Mouse (Mus musculus): ENCODE data around the gene Gm7534. TPM values are rescaled to one million over a fixed set of nuclear protein-coding genes. Genes with fewer than 3 reads are reported as not detected.
"Not testable (repeated sequence)": the region's sequence is repeated elsewhere in the genome, so short reads cannot be mapped to it uniquely, and the experiment has no call there.

Gm7534 gene
- total RNA-seq, 2 experiments from 2014 or later = not detected

DNA sequence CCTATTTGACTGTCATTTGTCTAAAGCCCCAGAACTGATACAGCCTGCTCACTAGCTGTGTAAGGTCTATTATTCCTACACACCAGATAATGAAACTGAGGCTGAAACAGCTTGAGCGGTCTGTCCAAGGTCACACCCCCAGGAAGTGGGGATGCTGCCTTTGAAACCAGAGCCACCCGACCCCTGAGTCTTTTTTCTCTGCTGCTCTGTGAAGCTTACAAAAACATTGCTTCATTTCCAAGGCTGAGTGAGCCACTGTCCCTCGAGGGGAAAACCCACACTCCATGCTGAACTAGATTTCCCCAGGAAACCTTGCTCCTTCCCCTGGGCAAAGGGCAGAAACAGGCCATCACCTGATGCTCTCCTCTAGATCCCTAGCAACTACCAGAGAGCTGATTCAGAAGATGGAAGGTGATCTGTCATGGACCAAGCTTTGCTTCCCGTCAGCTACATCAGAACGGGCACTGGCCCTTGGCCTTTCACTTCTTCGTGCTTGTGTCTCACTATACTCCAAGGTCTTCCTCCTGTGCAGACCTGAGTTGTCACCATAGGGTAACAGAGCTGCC is 3.8 kb upstream of the Gm7534 start:
- DNase-seq (ENCODE audit: low spot score in 2 of 2) = no peak

DNA sequence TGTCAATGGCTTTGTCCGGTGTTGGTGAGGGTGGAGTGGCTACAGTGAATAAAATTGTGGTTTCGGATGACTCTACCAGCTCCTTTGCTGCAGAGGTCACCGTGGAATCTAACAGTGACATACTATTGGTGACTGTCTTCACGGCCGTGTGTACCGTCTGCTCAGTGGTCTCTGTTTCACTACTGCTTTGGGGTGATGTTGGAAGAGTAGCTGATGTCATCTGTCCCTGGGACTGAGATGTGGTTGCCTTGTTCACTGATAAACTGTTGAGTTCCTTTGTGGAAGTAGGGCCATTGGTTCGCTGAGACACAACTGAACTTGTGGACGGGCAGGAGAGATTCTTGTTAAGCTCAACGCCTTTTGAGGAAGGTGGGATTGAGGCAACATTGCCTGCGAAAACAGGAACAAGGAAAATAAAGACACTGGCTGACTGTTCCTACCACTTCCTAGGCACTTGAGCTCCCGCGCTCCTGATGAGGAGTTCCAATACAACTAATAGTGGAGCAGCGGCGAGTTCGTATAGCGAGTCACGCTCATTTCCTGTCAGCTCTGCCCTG is 614 bp upstream of the Gm7534 start:
- no peak for DNase-seq (ENCODE audit: low spot score in 2 of 2)

DNA sequence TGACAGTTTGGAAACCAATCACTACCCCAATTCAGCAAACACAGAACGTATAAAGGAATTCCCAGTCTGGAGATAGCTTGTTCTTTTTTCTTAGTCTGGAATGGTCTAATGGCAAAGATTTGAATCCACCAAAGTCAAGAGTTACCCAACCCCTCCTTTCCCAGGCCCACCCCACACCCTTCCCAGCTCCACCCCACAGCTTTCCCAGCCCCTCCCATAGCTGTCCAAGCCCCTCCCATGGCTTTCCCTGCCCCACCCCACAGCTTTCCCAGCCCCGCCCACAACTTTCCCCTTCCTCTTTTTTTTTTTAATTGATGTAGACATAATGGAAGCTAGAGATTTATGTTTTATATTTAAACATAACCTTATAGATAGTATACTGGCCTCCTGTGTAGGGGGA is 3.4 kb downstream of the Gm7534 start:
- no peak for DNase-seq (ENCODE audit: low spot score in 2 of 2)

DNA sequence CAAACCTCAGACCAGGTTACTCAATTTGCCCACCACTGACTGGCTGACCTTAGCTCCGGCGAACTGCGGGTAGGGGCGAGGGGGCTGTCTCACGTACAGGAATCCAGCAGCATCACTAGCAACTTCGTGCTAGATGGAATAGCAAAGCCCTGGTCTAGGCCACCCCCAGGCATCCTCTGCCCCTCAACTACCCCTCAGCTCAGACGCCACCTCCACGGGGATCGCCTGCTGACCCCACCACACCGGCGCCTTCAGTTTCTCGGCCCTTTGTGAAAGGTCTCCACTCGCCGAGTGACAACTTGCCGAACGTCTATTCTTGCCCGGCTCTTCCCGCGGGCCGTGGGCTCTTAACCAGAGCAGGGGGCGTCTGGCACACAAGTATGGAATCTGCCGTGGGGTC is 16.5 kb downstream of the Gm7534 start:
- DNase-seq (ENCODE audit: low spot score in 2 of 2) = no peak

DNA sequence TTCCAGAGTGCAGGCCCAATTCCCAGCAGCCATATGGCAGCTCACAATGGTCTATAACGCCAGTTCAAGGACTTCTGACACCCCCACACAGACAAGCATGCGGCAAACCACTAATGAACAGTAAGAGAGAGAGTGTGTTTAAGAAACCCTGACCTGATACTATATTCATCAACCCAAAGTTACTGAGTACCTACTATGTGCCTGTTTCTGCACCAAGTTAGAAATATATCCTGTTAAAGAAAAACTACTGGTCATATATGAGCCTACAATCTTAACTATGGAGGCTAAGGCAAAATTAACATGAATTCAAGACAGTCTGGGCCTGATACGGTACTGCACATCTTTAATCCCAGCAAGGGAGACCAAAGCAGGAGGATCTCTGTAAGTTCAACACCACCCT is 17.2 kb downstream of the Gm7534 start:
- no peak for DNase-seq (ENCODE audit: low spot score in 2 of 2)

DNA sequence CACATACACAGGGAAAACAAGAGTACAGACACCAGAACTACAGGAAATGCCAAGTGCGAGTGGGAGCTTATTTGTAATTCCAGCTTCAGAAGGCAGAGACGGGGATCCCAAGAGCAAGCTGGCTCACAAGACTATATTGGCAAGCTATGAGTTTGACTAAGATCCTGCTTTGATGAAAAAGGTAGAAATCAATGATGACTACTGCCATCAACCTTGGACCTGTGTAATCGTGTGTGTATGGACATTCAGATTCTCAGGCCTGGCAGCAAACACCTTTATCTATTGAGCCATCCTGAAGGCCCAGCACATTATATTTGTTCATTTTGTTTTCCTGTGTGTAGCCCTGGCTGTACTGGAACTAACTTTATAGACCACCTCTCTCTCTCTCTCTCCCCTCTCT is 19.1 kb downstream of the Gm7534 start:
- no peak for DNase-seq (ENCODE audit: low spot score in 2 of 2)

DNA sequence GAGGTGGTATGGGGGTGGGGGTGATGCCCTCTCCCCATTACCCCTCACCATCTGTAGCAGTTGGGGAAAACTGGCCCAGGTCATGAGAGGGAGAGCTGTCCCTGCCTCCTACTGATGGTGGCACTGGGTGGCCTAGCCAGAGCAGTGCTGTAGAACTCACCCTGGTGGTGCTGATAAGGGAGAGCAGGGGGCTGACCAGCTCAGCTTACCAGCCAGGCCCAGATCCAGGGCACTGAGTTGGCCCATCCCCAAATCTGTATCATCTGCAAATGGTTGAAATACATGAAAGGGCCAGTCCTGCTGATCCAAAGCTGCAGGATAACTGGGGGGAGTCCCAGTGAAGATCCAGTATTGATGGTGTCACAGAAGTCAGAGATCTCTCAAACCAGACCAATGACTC is 21.0 kb downstream of the Gm7534 start:
- DNase-seq (ENCODE audit: low spot score in 2 of 2) = no peak

DNA sequence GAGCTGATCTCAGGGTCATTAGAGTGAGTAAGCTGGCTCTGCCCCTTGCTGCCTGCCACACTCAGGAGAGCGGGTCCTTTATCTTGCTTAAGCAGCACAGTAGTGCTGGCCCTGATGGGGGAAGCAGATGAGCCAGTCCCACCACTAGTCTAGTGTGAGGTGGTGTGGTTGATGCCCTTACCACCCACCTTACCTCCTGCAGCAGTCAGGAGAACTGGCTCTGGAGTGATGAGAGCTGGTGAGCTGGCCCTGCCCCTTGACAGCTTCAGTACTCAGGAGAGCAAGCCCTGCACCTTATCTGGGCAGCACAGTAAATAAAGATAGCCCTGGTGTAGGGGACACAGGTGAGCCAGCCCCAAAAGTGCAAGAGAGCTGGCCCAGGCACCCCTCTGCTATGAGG is 21.7 kb downstream of the Gm7534 start:
- no peak for DNase-seq (ENCODE audit: low spot score in 2 of 2)

DNA sequence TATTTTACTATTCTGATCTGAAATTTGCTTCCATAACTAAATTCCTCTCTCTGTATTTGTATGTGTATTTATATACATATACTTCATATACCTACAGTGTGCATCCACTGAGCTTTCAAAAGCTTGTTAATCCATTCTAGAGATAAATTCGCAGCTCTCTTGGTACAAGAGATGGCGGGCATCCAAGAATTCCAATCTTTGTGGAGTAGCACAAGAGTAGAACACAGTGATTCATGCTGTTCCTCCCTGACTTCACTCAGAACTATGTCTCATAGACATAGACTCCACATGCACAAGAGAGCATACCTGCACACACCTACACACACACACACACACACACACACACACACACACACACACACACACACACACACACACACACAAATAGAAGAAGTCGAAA is 30.4 kb downstream of the Gm7534 start:
- no peak for DNase-seq (ENCODE audit: low spot score in 2 of 2)

DNA sequence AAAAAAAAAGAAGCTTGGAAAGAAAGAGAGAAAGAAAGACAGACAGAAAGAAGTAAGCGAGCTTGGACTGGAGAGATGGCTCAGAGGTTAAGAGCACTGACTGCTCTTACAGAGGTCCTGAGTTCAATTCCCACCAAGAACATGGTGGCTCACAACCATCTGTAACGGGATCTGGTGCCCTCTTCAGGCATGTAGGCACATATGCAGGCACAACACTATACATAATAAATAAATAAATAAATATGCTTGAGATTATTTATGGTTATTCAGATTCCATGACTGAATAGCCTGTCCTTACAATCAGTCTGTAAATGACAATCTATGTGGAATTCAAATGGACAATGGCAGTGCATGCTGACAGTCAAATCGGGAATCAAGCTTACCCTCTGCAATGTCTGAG is 35.9 kb downstream of the Gm7534 start:
- DNase-seq (ENCODE audit: low spot score in 2 of 2) = no peak

DNA sequence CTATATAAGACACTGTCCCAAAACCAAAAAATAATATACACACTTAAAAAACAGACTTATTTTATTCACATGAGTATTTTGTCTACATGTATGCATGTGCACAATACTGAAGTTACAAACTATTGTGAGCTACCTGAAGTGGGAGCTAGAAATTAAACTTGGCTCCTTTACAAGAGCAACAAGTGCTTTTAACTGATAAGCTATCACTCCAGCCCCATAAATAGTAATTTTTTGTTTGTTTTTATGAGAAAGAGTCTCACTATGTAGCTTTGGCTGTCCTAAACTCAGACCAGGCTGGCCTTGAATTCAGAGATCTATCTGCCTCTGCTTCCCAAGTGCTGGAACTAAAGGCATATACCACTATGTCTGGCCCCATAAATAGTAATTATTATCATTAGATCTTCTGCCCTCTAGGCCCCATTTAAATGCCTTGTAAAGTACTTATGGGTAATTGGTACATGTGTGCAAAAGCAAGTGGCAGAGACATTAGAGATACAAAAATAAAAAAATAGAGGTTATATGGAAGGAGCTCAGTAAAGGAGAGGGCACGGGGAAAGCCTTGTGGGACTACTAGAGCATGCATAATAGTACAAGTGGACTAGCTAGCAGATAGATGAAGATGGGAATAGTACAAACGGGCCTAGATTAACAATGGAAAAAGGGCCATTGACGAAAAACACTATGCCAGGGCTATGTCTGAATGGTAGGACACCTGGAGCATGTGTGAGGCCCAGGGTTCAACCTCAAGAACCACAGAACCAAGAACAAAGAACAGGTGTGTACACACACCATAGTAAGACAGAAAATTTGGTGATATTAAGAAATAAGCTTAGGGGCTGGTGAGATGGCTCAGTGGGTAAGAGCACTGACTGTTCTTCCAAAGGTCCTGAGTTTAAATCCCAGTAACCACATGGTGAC is 37.0 kb downstream of the Gm7534 start:
- no peak for DNase-seq (ENCODE audit: low spot score in 2 of 2)

DNA sequence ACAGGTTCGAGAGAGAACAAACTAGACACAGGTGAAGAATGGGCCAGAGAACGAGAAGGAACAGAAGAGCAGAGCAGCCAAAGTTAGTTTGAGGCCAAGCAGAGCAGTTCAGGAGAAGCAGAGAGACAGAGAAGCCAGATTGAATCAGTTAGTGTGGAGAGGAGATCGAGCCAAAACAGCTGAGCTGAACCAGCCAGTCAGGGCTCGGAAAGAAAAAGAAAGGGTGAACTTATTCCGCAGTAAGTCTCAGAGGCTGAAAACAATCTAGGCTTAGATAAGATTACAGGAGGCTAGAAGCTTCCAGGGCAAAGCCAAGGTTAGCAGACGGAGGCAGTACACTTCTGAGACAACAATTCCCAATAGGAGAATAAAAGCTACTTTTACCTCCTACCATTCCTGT is 37.8 kb downstream of the Gm7534 start:
- no peak for DNase-seq (ENCODE audit: low spot score in 2 of 2)

DNA sequence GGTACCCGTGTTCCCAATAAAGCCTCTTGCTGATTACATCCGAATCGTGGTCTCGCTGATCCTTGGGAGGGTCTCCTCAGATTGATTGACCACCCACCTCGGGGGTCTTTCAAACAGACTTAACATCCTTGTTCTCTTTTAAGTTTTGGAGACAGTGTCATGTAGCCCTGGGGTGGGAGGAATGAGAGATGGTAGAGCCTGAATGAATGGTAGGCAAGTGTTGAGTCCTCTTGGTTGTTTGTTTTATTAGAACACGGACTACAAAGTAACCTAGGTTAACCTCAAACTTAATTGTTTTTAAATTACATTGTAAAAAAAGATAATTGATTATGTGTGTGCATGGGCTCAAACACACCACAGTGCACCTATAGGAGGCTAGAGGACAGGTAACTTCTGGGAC is 38.2 kb downstream of the Gm7534 start:
- DNase-seq (ENCODE audit: low spot score in 2 of 2) = no peak

DNA sequence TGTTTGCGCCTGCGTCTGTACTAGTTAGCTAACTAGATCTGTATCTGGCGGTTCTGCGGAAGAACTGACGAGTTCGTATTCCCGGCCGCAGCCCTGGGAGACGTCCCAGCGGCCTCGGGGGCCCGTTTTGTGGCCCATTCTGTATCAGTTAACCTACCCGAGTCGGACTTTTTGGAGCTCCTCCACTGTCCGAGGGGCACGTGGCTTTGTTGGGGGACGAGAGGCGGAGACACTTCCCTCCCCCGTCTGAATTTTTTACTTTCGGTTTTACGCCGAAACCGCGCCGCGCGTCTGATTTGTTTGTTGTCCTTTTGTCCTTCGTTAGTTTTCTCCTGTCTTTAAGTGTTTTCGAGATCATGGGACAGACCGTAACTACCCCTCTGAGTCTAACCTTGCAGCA is 42.7 kb downstream of the Gm7534 start:
- not testable (repeated sequence) for DNase-seq (ENCODE audit: low spot score in 2 of 2)

DNA sequence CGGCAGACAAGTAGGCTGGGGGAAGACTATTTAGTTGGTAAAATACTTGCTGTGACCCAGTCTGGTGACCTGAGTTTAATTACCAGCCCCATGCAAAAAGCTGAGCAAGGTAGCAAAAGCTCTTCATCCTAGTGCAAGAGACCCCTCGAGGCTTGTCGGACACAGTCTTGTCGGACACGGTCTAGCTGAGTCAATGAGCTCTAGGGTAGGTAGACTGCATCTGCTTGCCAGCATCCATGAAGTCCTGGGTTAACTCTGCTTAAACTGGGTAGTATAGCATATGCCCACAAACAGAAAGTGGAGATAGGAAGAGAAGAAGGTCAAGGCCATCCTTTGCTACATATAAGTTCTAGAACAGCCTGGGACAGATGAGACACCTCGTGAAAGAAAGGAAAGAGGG is 44.0 kb downstream of the Gm7534 start:
- DNase-seq (ENCODE audit: low spot score in 2 of 2) = no peak

DNA sequence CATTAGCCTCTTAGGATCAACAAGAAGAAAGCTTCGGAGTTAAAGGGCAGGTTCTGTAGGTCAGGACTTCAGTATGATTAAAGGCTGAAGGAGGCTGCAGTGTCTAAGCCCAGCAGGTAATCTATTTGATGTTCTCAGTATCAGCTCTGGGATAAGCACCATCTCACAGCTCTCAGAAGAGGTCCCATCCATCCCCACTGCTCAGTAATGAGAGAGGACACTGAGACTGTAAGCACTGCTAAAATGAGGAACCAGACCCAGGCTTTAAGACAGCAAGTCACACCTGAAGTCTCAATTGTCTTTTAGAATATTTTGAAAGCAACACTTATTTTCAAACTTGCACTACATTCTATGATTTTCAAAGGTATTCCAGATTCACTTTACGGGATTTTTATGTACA is 45.2 kb downstream of the Gm7534 start:
- DNase-seq (ENCODE audit: low spot score in 2 of 2) = no peak

DNA sequence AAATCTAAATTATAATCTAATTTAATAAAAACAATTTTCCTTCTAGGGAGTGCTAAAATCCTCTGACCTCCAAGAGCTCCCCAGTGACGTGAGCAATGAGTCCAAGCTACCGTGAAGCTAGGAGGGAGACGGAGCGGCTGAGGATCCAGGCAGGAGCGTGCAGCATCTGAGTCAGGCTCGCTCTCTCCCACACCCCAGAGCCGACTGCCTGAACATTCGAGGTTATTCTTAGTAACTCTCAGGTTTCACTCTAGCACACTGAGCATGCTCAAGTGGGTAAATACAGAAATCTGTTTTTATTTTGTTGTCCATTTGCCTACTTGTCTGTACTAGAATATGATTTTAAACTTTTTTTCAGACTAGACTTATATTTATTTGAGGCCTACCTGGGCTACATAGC is 46.1 kb downstream of the Gm7534 start:
- DNase-seq (ENCODE audit: low spot score in 2 of 2) = no peak

DNA sequence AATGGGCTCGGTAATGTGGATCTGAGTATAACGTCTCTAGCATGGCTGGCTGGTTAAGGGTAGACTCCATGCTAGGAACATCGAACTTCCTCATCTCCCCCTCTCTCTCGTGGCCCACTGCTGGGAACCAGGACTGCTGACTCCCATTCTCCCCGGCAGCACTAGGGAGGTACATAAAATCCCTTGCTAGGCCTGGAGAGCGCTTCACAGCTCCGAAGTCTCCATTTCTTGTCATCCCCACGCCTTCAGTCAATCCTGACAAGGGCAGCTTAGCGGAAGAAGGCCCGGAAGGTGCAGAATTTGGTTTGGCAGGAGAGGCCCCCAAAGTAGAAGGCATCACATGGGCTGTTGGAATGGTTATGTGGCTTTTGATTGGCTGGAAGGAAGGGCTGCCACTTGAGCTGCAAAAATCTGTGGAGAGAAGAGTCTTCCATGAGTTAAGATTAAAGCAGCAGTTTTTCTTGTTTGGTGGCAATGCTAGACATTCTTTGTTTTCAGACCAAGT is 46.8 kb downstream of the Gm7534 start:
- no peak for DNase-seq (ENCODE audit: low spot score in 2 of 2)

DNA sequence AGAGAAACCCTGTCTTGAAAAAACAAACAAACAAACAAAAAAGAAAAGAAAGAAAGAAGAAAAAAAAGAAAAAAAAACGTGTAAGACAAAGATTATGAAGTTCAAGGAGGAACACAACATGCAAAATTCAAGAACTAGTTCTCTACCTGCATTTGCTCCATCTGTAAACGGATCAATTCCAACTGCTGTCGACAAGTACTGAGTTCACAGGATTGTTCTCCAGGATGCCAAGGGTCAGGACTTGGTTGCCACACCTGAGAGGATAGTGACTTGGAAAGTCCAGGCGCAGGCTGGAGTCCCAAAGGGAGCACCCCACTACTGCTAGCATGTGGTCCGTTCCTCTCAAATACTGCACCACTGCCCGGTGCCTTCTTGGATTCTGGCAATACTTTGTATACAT is 47.3 kb downstream of the Gm7534 start:
- DNase-seq (ENCODE audit: low spot score in 2 of 2) = no peak

DNA sequence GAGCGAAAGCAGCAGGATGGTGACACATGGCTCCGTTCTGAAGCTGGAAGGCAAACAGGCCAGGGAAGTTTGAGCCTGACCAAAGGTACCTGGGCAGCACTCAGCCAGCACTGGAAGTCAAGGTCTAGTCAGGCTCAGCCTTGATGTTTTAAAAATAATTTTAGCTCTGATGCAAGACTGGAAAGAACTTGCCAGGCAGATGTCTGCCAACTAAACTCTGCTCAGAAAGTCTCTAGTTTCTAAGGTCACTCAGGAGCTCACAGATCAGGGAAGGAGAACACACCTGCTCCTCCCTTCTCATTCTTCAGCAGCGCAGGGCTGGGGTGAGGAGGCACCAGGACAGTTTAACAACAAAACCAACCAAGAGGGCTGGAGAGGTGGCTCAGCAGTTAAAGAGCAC is 48.5 kb downstream of the Gm7534 start:
- no peak for DNase-seq (ENCODE audit: low spot score in 2 of 2)

DNA sequence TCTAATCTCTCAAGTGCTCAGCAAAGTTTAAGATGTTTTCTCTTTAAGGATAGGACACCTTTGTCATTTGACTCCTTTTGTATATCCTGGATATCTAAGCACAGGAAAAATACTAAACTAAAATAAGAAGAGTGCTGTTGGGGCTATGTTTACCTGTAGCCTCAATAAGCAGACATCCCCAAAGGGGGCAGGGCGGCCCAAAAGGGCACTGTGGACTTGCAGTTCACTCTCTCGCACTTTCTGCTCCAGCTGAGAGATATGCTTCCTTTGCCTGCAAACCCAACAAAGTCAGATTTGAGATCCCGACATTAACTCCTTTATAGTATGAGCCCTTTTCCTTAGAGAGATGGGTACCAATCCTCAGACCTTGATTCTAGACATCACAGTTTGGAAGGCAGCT is 49.1 kb downstream of the Gm7534 start:
- DNase-seq (ENCODE audit: low spot score in 2 of 2) = no peak

DNA sequence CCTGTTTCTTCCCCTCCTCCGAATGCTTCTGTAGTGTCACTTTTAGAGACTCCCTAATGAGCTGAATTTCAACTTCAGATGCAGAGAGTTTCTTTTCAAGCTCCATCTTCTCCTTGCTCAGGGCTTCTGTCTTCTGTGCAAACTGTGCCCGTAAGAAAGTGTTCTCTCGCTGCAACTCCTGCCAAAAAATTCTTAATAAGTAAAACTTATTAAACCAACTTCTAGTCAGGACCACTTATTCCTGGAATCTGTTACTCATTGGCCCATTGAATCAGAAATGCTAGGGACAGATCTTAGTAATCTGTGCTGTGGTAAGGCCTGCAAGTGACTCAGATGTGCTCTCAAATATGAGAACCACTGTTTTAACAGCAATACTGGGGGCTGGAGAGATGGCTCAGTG is 50.7 kb downstream of the Gm7534 start:
- DNase-seq (ENCODE audit: low spot score in 2 of 2) = no peak

DNA sequence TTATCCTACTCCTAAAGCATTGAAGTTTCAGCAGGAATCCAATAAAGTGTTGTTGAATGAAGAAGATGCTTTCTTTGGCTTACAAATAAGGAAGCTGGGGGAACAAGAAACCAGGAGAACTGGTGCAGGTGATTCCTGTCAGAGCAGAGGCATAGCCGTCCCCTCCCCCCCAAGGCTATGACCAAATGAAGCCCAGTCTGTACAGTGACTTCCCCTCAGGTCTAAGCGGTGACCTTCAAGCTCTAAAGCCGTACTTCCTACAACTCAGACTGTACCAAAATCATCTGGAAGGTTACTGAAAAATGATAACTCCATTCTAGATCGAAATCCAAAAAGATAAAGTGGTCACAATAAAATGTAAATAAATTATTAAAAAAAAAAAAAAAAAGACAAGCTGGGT is 53.4 kb downstream of the Gm7534 start:
- DNase-seq (ENCODE audit: low spot score in 2 of 2) = no peak
